Mouse (Mus musculus) C2C12 (cell line): ENCODE measurements around the gene Pdik1l. TPM values are rescaled to one million over a fixed set of nuclear protein-coding genes. Genes with fewer than 3 reads are reported as not detected.
"Not testable (repeated sequence)": the region's sequence is repeated elsewhere in the genome, so short reads cannot be mapped to it uniquely, and the experiment has no call there.

Source experiments
- H3K27me3 ChIP-seq: one replicate; pipeline ENCODE4 v1.6.1; 2011; ENCODE audit not compliant: control insufficient read depth, insufficient read depth, insufficient read length
- H3K36me3 ChIP-seq: one replicate; pipeline ENCODE4 v1.6.1; 2011; ENCODE audit not compliant: control insufficient read depth, insufficient read depth
- H3K4me3 ChIP-seq: one replicate; pipeline ENCODE4 v1.5.1; 2011; ENCODE audit warnings: mild to moderate bottlenecking, control low read depth; ENCODE audit not compliant: poor library complexity, insufficient read depth, severe bottlenecking
- H3K79me2 ChIP-seq: one replicate; pipeline ENCODE4 v1.6.1; 2011; ENCODE audit not compliant: control insufficient read depth, insufficient read depth
- H3K79me3 ChIP-seq: one replicate; pipeline ENCODE4 v1.6.1; 2011; ENCODE audit warnings: low read depth, control low read depth
- H3ac ChIP-seq: one replicate; pipeline ENCODE3; 2011; ENCODE audit warnings: low read depth; ENCODE audit not compliant: control insufficient read depth, insufficient read length
- CEBPB ChIP-seq: IDR thresholded peaks from one replicate; pipeline ENCODE4 v1.6.1; 2011; ENCODE audit warnings: low read depth, mild to moderate bottlenecking, control low read depth, moderate library complexity
- CTCF ChIP-seq: IDR thresholded peaks from one replicate; pipeline ENCODE4 v1.5.1; 2011; ENCODE audit not compliant: control insufficient read depth, insufficient read depth, insufficient read length
- FOSL1 ChIP-seq: IDR thresholded peaks from one replicate; pipeline ENCODE4 v1.8.0; 2011; ENCODE audit warnings: mild to moderate bottlenecking, low read length; ENCODE audit not compliant: poor library complexity, insufficient read depth, severe bottlenecking
- MAX ChIP-seq: IDR thresholded peaks from one replicate; pipeline ENCODE4 v1.6.1; 2011; ENCODE audit warnings: mild to moderate bottlenecking, control low read depth
- MYOD1 ChIP-seq: IDR thresholded peaks from one replicate; pipeline ENCODE4 v1.6.1; 2011; ENCODE audit warnings: low read depth; ENCODE audit not compliant: control insufficient read depth, insufficient read length
- MYOG ChIP-seq: IDR thresholded peaks from one replicate; pipeline ENCODE4 v1.6.1; 2011; ENCODE audit not compliant: control insufficient read depth, insufficient read length; ENCODE audit errors: extremely low read depth
- USF1 ChIP-seq: IDR thresholded peaks from one replicate; pipeline ENCODE4 v1.6.1; 2011; ENCODE audit warnings: low read depth, mild to moderate bottlenecking, control low read depth, moderate library complexity
- polyA plus RNA-seq: library from polyadenylated mRNA; unstranded; fragments of >200 nt; fragmentation: generic; extraction: Trizol; gene quantifications from one replicate; pipeline ENCODE4 v1.2.1, GENCODE M21; 2012; ENCODE audit warnings: missing spikeins

Pdik1l gene
- polyA plus RNA-seq, 1 experiment = 2.7 TPM

- Histone ChIP-seq H3ac (no peak overlapping the region), H3K79me2 (no peaks in the 10 kb centered on the region), H3K27me3 (peaks cover 3% of the 10 kb centered on the region), H3K36me3 (no peaks in the 10 kb centered on the region), H3K79me3 (no peaks in the 10 kb centered on the region), H3K4me3 (no peak overlapping the region)
- TF ChIP-seq MAX = no peak
- no peak for TF ChIP-seq MYOG
- no peak for TF ChIP-seq MYOD1
- TF ChIP-seq FOSL1 = no peak
- TF ChIP-seq CEBPB = no peak
- TF ChIP-seq USF1 = no peak
- TF ChIP-seq CTCF = no peak
These were observed 9.7 kb upstream of the Pdik1l start for GRCm38 (mm10) chr4:134297369-134297768.

GRCm38 (mm10) chr4:134296523-134296922 lies 8.8 kb upstream of the Pdik1l start:
- Histone ChIP-seq H3K4me3 (no peak overlapping the region), H3K79me3 (no peaks in the 10 kb centered on the region), H3K79me2 (no peaks in the 10 kb centered on the region), H3K36me3 (no peaks in the 10 kb centered on the region), H3ac (no peak overlapping the region), H3K27me3 (peaks cover 3% of the 10 kb centered on the region)
- TF ChIP-seq MYOD1 (no peak), CEBPB (no peak), USF1 (no peak), MAX (no peak), FOSL1 (no peak), CTCF (no peak), MYOG (no peak)

GRCm38 (mm10) chr4:134296096-134296495 lies 8.4 kb upstream of the Pdik1l start:
- H3ac ChIP-seq, H3K36me3 ChIP-seq, H3K27me3 ChIP-seq, H3K4me3 ChIP-seq, H3K79me2 ChIP-seq, H3K79me3 ChIP-seq: not testable (repeated sequence)

- TF ChIP-seq MYOD1 (no peak), FOSL1 (no peak), CEBPB (no peak), CTCF (no peak), MYOG (no peak)
- Histone ChIP-seq H3ac (no peak overlapping the region), H3K79me3 (no peaks in the 10 kb centered on the region), H3K27me3 (peaks cover 3% of the 10 kb centered on the region), H3K4me3 (no peak overlapping the region), H3K36me3 (no peaks in the 10 kb centered on the region), H3K79me2 (no peaks in the 10 kb centered on the region)
These were observed 6.0 kb upstream of the Pdik1l start for GRCm38 (mm10) chr4:134293692-134294163.

GRCm38 (mm10) chr4:134293061-134293691 lies 5.5 kb upstream of the Pdik1l start:
- no peaks in the 10 kb centered on the region for H3K36me3 ChIP-seq
- TF ChIP-seq MYOD1 (no peak), CTCF (no peak), FOSL1 (no peak), MAX (no peak), MYOG (no peak), CEBPB (no peak), USF1 (no peak)
- H3K79me2 ChIP-seq = no peaks in the 10 kb centered on the region
- no peak overlapping the region for H3K4me3 ChIP-seq
- H3K79me3 ChIP-seq = no peaks in the 10 kb centered on the region
- peaks cover 3% of the 10 kb centered on the region for H3K27me3 ChIP-seq
- H3ac ChIP-seq = no peak overlapping the region

- Histone ChIP-seq H3ac (no peak overlapping the region), H3K27me3 (peaks cover 3% of the 10 kb centered on the region), H3K79me2 (no peaks in the 10 kb centered on the region), H3K36me3 (no peaks in the 10 kb centered on the region), H3K4me3 (no peak overlapping the region), H3K79me3 (no peaks in the 10 kb centered on the region)
- TF ChIP-seq MYOD1 (no peak), CTCF (peak; percentile 31)
These were observed 4.4 kb upstream of the Pdik1l start for GRCm38 (mm10) chr4:134292067-134292466.
